Mouse (Mus musculus) liver, adult 2 months (tissue): ENCODE measurements at regions not wholly inside any gene's neighbourhood (a gene's known extent, or its start where the extent isn't known, plus 50 kb on each side); places are given as distances from the start of the nearest gene placed in this dataset.

Experiments
- DNase-seq: peaks from one replicate; pipeline ENCODE4 v3.0.0-alpha.2; 2011; ENCODE audit warnings: low read depth, low spot score; ENCODE audit errors: extremely low read depth
- H3K27ac ChIP-seq: fragments of 200-500 bp; replicated peaks from 2 replicates; pipeline ENCODE4 v1.5.1; 2012; ENCODE audit warnings: low read depth, mild to moderate bottlenecking, control low read depth, inconsistent platforms, low read length; ENCODE audit not compliant: insufficient read depth
- H3K27me3 ChIP-seq: fragments of 200-500 bp; 2 replicates; pipeline ENCODE4 v1.6.1; 2012; ENCODE audit warnings: mild to moderate bottlenecking, moderate library complexity, low read length, inconsistent platforms; ENCODE audit not compliant: control insufficient read depth, insufficient read depth
- H3K36me3 ChIP-seq: fragments of 200-500 bp; 2 replicates; pipeline ENCODE4 v1.6.1; 2012; ENCODE audit warnings: low read length, inconsistent platforms; ENCODE audit not compliant: control insufficient read depth, insufficient read depth
- H3K4me1 ChIP-seq: fragments of 200-500 bp; 2 replicates; pipeline ENCODE4 v1.6.1; 2011; ENCODE audit warnings: low read length; ENCODE audit not compliant: control insufficient read depth, insufficient read depth
- H3K4me3 ChIP-seq: fragments of 200-500 bp; 2 replicates; pipeline ENCODE4 v1.5.1; 2011; ENCODE audit warnings: low read depth, mild to moderate bottlenecking, control low read depth, low read length, moderate library complexity; ENCODE audit not compliant: insufficient read depth
- H3K79me2 ChIP-seq: fragments of 200-500 bp; 2 replicates; pipeline ENCODE4 v1.6.1; 2012; ENCODE audit warnings: inconsistent platforms, mild to moderate bottlenecking, low read length, moderate library complexity; ENCODE audit not compliant: control insufficient read depth, insufficient read depth
- H3K9ac ChIP-seq: fragments of 200-500 bp; 2 replicates; pipeline ENCODE4 v1.6.1; 2012; ENCODE audit warnings: low read depth, mild to moderate bottlenecking, control low read depth, inconsistent platforms, low read length
- CTCF ChIP-seq: fragments of 200-500 bp; IDR thresholded peaks from 2 replicates; pipeline ENCODE4 v1.5.1; 2011; ENCODE audit warnings: low read depth, low read length, control low read depth
- POLR2A ChIP-seq: fragments of 200-500 bp; IDR thresholded peaks from 2 replicates; pipeline ENCODE4 v1.6.1; 2011; ENCODE audit warnings: low read length, control low read depth; ENCODE audit not compliant: insufficient read depth; ENCODE audit errors: extremely low read depth
- WGBS: fragments of 180-500 bp; shearing (Covaris S2); methylation state at CpG from one replicate; pipeline ENCODE4 v1.1.7; 2018; 5-methylcytosine and 5-hydroxymethylcytosine counted together

GRCm38 (mm10) chr13:70903150-70903549 lies 61.5 kb upstream of the Adamts16 start:
- no peaks in the 10 kb centered on the region for H3K36me3 ChIP-seq
- no peak for TF ChIP-seq CTCF
- no peak for TF ChIP-seq POLR2A
- no peaks in the 10 kb centered on the region for H3K4me1 ChIP-seq
- WGBS: 86% methylated on average over 2 of the region's 2 CpGs
- H3K27me3 ChIP-seq: no peaks in the 10 kb centered on the region
- H3K9ac ChIP-seq: no peak overlapping the region
- no peak overlapping the region for H3K27ac ChIP-seq
- no peak for DNase-seq
- no peaks in the 10 kb centered on the region for H3K79me2 ChIP-seq
- no peak overlapping the region for H3K4me3 ChIP-seq

- no peaks in the 10 kb centered on the region for H3K36me3 ChIP-seq
- H3K27ac ChIP-seq: no peak overlapping the region
- 33% methylated on average over 10 of the region's 10 CpGs for WGBS
- peak; percentile 11 for DNase-seq
- H3K9ac ChIP-seq: no peak overlapping the region
- no peaks in the 10 kb centered on the region for H3K27me3 ChIP-seq
- no peaks in the 10 kb centered on the region for H3K79me2 ChIP-seq
- H3K4me1 ChIP-seq: no peaks in the 10 kb centered on the region
- TF ChIP-seq POLR2A (no peak), CTCF (no peak)
- H3K4me3 ChIP-seq: no peak overlapping the region
Observed at GRCm38 (mm10) chr13:70902727-70903126, 61.1 kb upstream of the Adamts16 start.

- no peak for DNase-seq
- H3K9ac ChIP-seq: no peak overlapping the region
- WGBS: 77% methylated on average over 5 of the region's 5 CpGs
- TF ChIP-seq CTCF (no peak), POLR2A (no peak)
- no peaks in the 10 kb centered on the region for H3K27me3 ChIP-seq
- no peaks in the 10 kb centered on the region for H3K4me1 ChIP-seq
- no peak overlapping the region for H3K27ac ChIP-seq
- H3K4me3 ChIP-seq: no peak overlapping the region
- no peaks in the 10 kb centered on the region for H3K79me2 ChIP-seq
- no peaks in the 10 kb centered on the region for H3K36me3 ChIP-seq
Observed at GRCm38 (mm10) chr13:70891634-70892033, 50.0 kb upstream of the Adamts16 start.
